Mouse (Mus musculus) CH12F3 (cell line): ENCODE data around the gene Fbxl15.

ENCODE experiments used
- in situ Hi-C: fragments of 300-500 bp; cut with MboI; formaldehyde crosslinking; loops from 2 replicates; pipeline ENCODE4 v1.14.3; 2020; ENCODE audit warnings: low sequenced_read_pairs

The Fbxl15 gene

GRCm38 (mm10) chr19:46344710-46345419 is 16.9 kb downstream of the Fbxl15 start:
- in situ Hi-C loops: no loop called here

- in situ Hi-C loops: no loop called here
These were observed 19.2 kb downstream of the Fbxl15 start for GRCm38 (mm10) chr19:46347146-46347545.

GRCm38 (mm10) chr19:46347936-46348668 is 20.1 kb downstream of the Fbxl15 start:
- in situ Hi-C loops: no loop called here

GRCm38 (mm10) chr19:46348761-46349458 is 20.9 kb downstream of the Fbxl15 start:
- in situ Hi-C loops: no loop called here

GRCm38 (mm10) chr19:46349550-46349949 is 21.6 kb downstream of the Fbxl15 start:
- in situ Hi-C loops: no loop called here

GRCm38 (mm10) chr19:46350168-46350932 is 22.4 kb downstream of the Fbxl15 start, which contains the start of gene 2310034G01Rik:
Gene 2310034G01Rik, minus strand, starts transcription at chr19:46350302.
- in situ Hi-C loops: no loop called here

- in situ Hi-C loops: no loop called here
These were observed 28.7 kb downstream of the Fbxl15 start for GRCm38 (mm10) chr19:46356701-46357138.

- in situ Hi-C loops: no loop called here
These were observed 29.6 kb downstream of the Fbxl15 start for GRCm38 (mm10) chr19:46357344-46358280.

- in situ Hi-C loops: no loop called here
These were observed 30.4 kb downstream of the Fbxl15 start for GRCm38 (mm10) chr19:46358381-46358780.

GRCm38 (mm10) chr19:46362104-46362503 is 34.1 kb downstream of the Fbxl15 start:
- in situ Hi-C loops: no loop called here

- in situ Hi-C loops: no loop called here
These were observed 35.5 kb downstream of the Fbxl15 start for GRCm38 (mm10) chr19:46363294-46364009.

GRCm38 (mm10) chr19:46367798-46368590 is 40.0 kb downstream of the Fbxl15 start:
- in situ Hi-C loops: no loop called here

GRCm38 (mm10) chr19:46369204-46369603 is 41.2 kb downstream of the Fbxl15 start:
- in situ Hi-C loops: no loop called here

- in situ Hi-C loops: no loop called here
These were observed 46.6 kb downstream of the Fbxl15 start for GRCm38 (mm10) chr19:46374477-46375088.

GRCm38 (mm10) chr19:46375489-46375888 is 47.5 kb downstream of the Fbxl15 start:
- in situ Hi-C loops: no loop called here

- in situ Hi-C loops: no loop called here
These were observed 47.9 kb downstream of the Fbxl15 start for GRCm38 (mm10) chr19:46375891-46376290.
